Mouse (Mus musculus): ENCODE results near the gene Armh4.

DNA sequence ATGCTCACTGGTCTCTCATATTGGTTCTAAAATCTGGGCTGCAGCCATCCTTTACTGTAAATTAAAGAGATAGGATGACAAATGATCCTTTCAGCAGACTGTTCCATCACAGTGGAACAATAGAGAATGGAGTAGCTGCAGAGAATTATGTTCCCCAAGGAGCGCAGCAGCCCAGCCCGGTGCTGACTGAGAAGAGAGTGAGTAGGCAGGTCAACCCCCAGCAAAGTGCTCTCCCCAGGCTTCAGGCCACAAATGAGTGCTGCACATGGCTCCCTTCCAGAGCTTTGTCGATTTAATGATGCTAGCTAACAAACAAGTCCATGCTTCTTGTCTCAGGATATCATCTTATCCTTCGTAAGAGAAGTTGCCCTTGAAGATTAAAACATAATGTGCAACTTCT is 2.8 kb downstream of the Armh4 start:
- no peak for TF ChIP-seq CTCF (conservative IDR thresholded peaks at IDR 0.05 in 1 of 2, IDR thresholded peaks at IDR 0.05 in 1 of 2; ENCODE audit: low read depth in 2 of 2, low read length in 2 of 2)
- TF ChIP-seq ZC3H11A (IDR thresholded peaks at IDR 0.05; ENCODE audit: low read depth, low read length), result no peak
- no peak for TF ChIP-seq JUND (conservative IDR thresholded peaks at IDR 0.05; ENCODE audit: low read depth, low read length)
- no peak for TF ChIP-seq RCOR1 (conservative IDR thresholded peaks at IDR 0.05; ENCODE audit: low read depth, low read length)
- TF ChIP-seq CHD2 (IDR thresholded peaks at IDR 0.05; ENCODE audit: low read length), result no peak
- TF ChIP-seq POLR2A (IDR thresholded peaks at IDR 0.05; ENCODE audit: low read depth, low read length), result no peak
- no peak for TF ChIP-seq MYC (IDR thresholded peaks at IDR 0.05; ENCODE audit: low read depth, low read length)

Measured in CH12.LX (cell line).